Mouse (Mus musculus): ENCODE measurements around the gene Gal. TPM values are rescaled to one million over a fixed set of nuclear protein-coding genes. Genes with fewer than 3 reads are reported as not detected.

The Gal gene
- polyA plus RNA-seq, 1 experiment: 12.3 TPM

DNA sequence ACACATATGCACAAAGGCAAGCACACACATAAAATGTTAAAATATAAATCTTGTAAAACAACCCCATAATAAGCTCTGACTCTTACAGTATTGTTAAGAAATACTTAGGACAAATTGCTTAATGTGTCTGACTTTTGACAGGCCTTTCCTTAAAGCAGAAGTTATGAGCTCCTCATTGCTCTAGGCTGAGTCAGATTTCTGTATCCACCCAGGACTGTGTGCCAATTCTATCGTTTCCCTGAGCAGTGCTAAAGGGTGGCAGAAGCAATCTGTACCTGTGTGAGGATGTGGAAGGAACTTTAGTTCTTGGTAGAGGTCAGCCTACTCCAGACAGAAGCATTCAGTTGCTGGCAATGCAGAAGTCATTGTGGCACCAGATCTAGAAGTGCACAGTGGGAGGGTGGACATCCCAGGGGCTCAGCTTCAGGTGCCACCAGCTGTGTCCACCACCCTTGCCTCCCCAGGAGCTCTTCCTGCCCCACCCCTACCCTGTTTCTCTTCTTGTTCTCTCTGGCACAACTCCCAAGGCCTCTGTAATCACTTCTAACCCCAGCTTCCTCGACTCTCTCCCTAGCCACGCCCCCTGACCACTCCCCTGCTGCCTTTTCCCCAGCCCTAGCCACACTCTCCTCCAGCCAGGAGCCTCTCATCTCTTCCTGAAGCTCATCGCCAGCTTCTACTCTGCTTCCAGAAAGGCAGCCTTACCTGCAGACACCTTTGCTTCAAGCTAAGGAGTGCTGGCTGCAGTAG is 37.2 kb downstream of the Gal start:
- peak overlapping the region; percentile 40; the same call in 1 of the 2 replicates for H3K27ac ChIP-seq (ENCODE audit: insufficient read depth, low read depth, low read length)

DNA sequence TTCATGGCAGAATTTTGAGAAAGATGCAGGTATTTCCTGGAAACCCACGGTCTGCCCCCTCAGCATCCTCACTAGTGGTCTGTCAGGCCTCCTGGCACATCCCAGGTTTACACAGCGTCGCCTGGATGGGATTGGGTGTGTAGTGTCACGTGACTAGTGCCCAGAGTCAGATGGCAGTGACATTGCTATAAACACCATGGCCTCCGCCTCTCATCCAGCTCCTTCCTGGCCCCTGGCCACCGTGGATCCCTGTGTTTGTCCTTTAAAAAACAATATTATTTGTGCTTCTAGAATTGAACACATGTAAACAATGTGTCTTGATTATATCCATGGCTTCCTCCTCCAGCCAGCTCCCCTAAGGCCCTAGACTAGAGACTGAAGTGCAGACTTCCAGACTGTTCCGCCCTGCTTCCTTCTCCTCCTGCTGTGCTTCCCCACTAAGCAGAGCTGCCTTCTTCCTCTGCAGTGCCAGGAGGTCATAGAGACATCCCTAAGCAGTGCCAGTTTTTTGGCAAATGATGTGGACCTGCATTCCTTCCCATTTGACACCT is 38.3 kb downstream of the Gal start:
- Histone ChIP-seq H3K27me3 (ENCODE audit: control insufficient read depth, insufficient read depth, low read length) (no peaks in the 10 kb centered on the region), H3K36me3 (ENCODE audit: control insufficient read depth, insufficient read depth, low read length) (peaks cover 79% of the 10 kb centered on the region), H3K27ac (ENCODE audit: insufficient read depth, low read depth, low read length) (no peak overlapping the region), H3K4me1 (ENCODE audit: control insufficient read depth, insufficient read depth, insufficient read length, low read length) (peaks cover 10% of the 10 kb centered on the region; the same call in 1 of the 2 replicates), H3K4me3 (ENCODE audit: low read depth, low read length) (no peak overlapping the region)
- TF ChIP-seq CTCF (IDR thresholded peaks at IDR 0.05; ENCODE audit: extremely low read depth, insufficient read length, insufficient replicate concordance, low read depth, low read length) (no peak), POLR2A (IDR thresholded peaks at IDR 0.05; ENCODE audit: low read depth, low read length) (no peak)
- WGBS: 74% methylated on average over 7 of the region's 7 CpGs

More for the DNA sequence above, 37.2 kb downstream of the Gal start:
- Histone ChIP-seq H3K4me3 (ENCODE audit: low read depth, low read length) (no peak overlapping the region), H3K4me1 (ENCODE audit: control insufficient read depth, insufficient read depth, insufficient read length, low read length) (peaks cover 10% of the 10 kb centered on the region; the same call in 1 of the 2 replicates), H3K27me3 (ENCODE audit: control insufficient read depth, insufficient read depth, low read length) (no peaks in the 10 kb centered on the region), H3K36me3 (ENCODE audit: control insufficient read depth, insufficient read depth, low read length) (peaks cover 77% of the 10 kb centered on the region)
- no peak for TF ChIP-seq CTCF (IDR thresholded peaks at IDR 0.05; ENCODE audit: extremely low read depth, insufficient read length, insufficient replicate concordance, low read depth, low read length)
- TF ChIP-seq POLR2A (IDR thresholded peaks at IDR 0.05; ENCODE audit: low read depth, low read length): no peak
- 16% methylated on average over 4 of the region's 4 CpGs for WGBS

DNA sequence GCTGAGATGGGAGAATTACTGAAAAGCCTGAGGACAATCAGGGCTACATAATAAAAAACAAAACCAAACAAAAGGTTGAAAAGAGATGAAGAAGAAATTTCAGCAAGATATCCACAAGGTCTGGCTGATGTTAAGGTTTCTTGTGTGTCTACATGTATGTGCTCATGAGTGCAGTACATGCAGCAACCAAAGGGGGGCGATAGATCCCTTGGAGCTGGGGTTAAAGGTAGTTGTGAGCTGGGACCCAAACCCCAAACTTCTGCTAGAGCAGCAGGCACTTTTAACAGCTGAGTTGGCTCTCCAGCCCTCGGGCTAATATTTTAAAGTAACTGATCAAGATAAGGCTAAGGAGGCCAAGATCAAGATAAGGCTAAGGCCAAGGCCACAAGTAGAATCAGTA is 40.3 kb downstream of the Gal start:
- Histone ChIP-seq H3K36me3 (ENCODE audit: control insufficient read depth, insufficient read depth, low read length) (peaks cover 78% of the 10 kb centered on the region), H3K4me1 (ENCODE audit: control insufficient read depth, insufficient read depth, insufficient read length, low read length) (peaks cover 10% of the 10 kb centered on the region; the same call in 1 of the 2 replicates), H3K27ac (ENCODE audit: insufficient read depth, low read depth, low read length) (no peak overlapping the region), H3K27me3 (ENCODE audit: control insufficient read depth, insufficient read depth, low read length) (no peaks in the 10 kb centered on the region), H3K4me3 (ENCODE audit: low read depth, low read length) (no peak overlapping the region)
- TF ChIP-seq POLR2A (IDR thresholded peaks at IDR 0.05; ENCODE audit: low read depth, low read length) (no peak), CTCF (IDR thresholded peaks at IDR 0.05; ENCODE audit: extremely low read depth, insufficient read length, insufficient replicate concordance, low read depth, low read length) (peak; percentile 30; the same call in 1 of the 2 replicates)
- WGBS: 50% methylated on average over 2 of the region's 2 CpGs

DNA sequence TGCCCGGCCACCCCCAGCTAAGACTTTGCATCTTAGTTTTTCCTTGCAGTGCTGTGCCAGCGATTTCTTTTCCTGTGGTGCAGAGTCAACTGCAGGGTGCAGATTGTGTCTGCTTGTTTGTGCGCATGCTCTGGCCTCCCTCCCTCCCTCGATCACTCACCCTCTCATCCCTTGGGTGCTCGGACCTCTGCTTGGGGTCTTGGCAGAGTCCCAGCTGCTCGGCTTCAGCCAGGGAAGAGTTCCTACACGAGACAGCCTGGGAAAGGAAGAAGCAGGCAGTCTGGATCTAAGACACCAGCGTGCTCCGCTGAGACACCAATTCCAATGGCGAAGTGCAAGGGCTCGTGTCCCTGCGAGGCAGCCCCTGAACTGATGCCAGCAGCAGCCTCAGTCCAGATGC is 41.0 kb downstream of the Gal start:
- TF ChIP-seq CTCF (IDR thresholded peaks at IDR 0.05; ENCODE audit: extremely low read depth, insufficient read length, insufficient replicate concordance, low read depth, low read length): no peak
- no peak for TF ChIP-seq POLR2A (IDR thresholded peaks at IDR 0.05; ENCODE audit: low read depth, low read length)
- H3K36me3 ChIP-seq (ENCODE audit: control insufficient read depth, insufficient read depth, low read length): peaks cover 80% of the 10 kb centered on the region
- no peak overlapping the region for H3K27ac ChIP-seq (ENCODE audit: insufficient read depth, low read depth, low read length)
- H3K4me1 ChIP-seq (ENCODE audit: control insufficient read depth, insufficient read depth, insufficient read length, low read length): peaks cover 10% of the 10 kb centered on the region; the same call in 1 of the 2 replicates
- no peaks in the 10 kb centered on the region for H3K27me3 ChIP-seq (ENCODE audit: control insufficient read depth, insufficient read depth, low read length)
- H3K4me3 ChIP-seq (ENCODE audit: low read depth, low read length): no peak overlapping the region
- 87% methylated on average over 12 of the region's 12 CpGs for WGBS

DNA sequence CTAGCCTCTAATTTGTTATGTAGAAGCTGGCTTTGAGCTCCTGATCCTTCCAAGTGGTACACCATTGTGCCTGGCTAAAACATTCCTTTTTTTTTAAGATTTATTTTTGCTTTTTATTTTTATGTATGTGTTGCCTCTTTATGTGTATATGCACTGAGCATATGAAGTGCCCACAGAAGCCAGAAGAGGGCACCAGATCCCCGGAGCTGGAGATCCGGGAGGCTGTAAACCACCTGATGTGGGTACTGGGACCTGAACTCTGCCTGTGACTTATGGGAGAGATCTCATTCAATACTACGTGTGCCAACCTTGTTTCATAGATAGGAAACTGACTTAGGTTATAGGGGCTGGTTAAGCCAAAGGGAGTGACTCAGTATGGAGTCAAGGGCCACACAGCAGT is 46.1 kb downstream of the Gal start:
- H3K36me3 ChIP-seq (ENCODE audit: control insufficient read depth, insufficient read depth, low read length): peaks cover 80% of the 10 kb centered on the region
- no peak overlapping the region for H3K27ac ChIP-seq (ENCODE audit: insufficient read depth, low read depth, low read length)
- 95% methylated on average over 3 of the region's 3 CpGs for WGBS
- TF ChIP-seq POLR2A (IDR thresholded peaks at IDR 0.05; ENCODE audit: low read depth, low read length) (no peak), CTCF (IDR thresholded peaks at IDR 0.05; ENCODE audit: extremely low read depth, insufficient read length, insufficient replicate concordance, low read depth, low read length) (peak; percentile 15; the same call in 1 of the 2 replicates)
- no peak overlapping the region for H3K4me3 ChIP-seq (ENCODE audit: low read depth, low read length)
- no peaks in the 10 kb centered on the region for H3K27me3 ChIP-seq (ENCODE audit: control insufficient read depth, insufficient read depth, low read length)
- H3K4me1 ChIP-seq (ENCODE audit: control insufficient read depth, insufficient read depth, insufficient read length, low read length): no peaks in the 10 kb centered on the region; the same call in 1 of the 2 replicates

DNA sequence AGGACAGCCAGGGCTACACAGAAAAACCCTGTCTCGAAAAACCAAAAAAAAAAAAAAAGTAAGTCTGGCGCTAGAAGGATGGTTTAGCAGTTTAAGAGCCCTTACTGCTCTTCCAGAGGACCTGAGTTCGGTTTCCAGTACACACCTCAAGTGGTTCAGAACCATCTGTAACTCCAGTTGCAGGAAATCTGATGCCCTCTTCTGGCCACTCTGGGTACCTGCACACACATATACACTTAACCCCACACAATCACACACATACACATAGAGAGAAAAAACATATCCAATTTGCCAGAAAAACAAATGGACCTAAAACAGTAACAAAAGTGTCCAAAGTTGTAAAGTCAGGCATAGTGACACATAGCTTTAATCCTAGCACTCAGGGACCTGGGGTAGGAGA is 49.3 kb downstream of the Gal start:
- Histone ChIP-seq H3K36me3 (ENCODE audit: control insufficient read depth, insufficient read depth, low read length) (peaks cover 84% of the 10 kb centered on the region), H3K27ac (ENCODE audit: insufficient read depth, low read depth, low read length) (no peak overlapping the region), H3K4me1 (ENCODE audit: control insufficient read depth, insufficient read depth, insufficient read length, low read length) (no peaks in the 10 kb centered on the region; the same call in 1 of the 2 replicates), H3K27me3 (ENCODE audit: control insufficient read depth, insufficient read depth, low read length) (no peaks in the 10 kb centered on the region), H3K4me3 (ENCODE audit: low read depth, low read length) (no peak overlapping the region)
- TF ChIP-seq CTCF (IDR thresholded peaks at IDR 0.05; ENCODE audit: extremely low read depth, insufficient read length, insufficient replicate concordance, low read depth, low read length) (no peak), POLR2A (IDR thresholded peaks at IDR 0.05; ENCODE audit: low read depth, low read length) (no peak)
- 88% methylated on average over 3 of the region's 3 CpGs for WGBS

DNA sequence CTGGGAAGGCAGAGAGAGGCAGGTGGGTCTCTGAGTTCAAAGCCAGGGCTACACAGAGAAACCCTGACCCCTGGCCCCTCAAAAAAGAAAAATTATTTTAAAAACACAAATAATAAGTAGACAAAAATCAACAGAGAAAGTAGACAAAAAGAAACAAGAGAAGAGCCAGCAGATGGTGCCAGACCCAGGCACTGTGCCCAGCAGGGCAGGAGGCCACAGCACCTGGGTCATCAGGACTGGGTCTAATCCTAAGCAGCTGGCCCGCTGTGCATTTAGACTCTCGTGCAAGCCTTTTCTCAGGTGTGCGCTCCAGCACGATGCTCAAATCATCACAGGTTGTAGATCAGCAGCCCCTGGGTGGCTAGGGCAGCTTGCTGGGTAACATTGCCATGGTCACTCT is 50.8 kb downstream of the Gal start:
- 94% methylated on average over 4 of the region's 4 CpGs for WGBS
- no peak for TF ChIP-seq POLR2A (IDR thresholded peaks at IDR 0.05; ENCODE audit: low read depth, low read length)
- no peak for TF ChIP-seq CTCF (IDR thresholded peaks at IDR 0.05; ENCODE audit: extremely low read depth, insufficient read length, insufficient replicate concordance, low read depth, low read length)
- Histone ChIP-seq H3K27ac (ENCODE audit: insufficient read depth, low read depth, low read length) (no peak overlapping the region), H3K36me3 (ENCODE audit: control insufficient read depth, insufficient read depth, low read length) (peaks cover 72% of the 10 kb centered on the region), H3K4me3 (ENCODE audit: low read depth, low read length) (no peak overlapping the region), H3K27me3 (ENCODE audit: control insufficient read depth, insufficient read depth, low read length) (no peaks in the 10 kb centered on the region), H3K4me1 (ENCODE audit: control insufficient read depth, insufficient read depth, insufficient read length, low read length) (no peaks in the 10 kb centered on the region; the same call in 1 of the 2 replicates)

Other genes with a start within 250 kb of the Gal start
- gene Mrpl21, start 131.6 kb downstream of the Gal start, polyA plus RNA-seq (2012; rRNA removed): 29.0 and 34.3 TPM in 2 replicates
- gene Ighmbp2, start 131.5 kb downstream of the Gal start, polyA plus RNA-seq (2012; rRNA removed): 2.3 and 5.1 TPM in 2 replicates
- 40.5 and 92.1 TPM in 2 replicates for gene Cpt1a, start 92.2 kb downstream of the Gal start, polyA plus RNA-seq (2012; rRNA removed)
- gene Tesmin, start 25.7 kb downstream of the Gal start, polyA plus RNA-seq (2012; rRNA removed): 0.10 and 0.42 TPM in 2 replicates
- gene Ppp6r3, start 161.2 kb upstream of the Gal start, polyA plus RNA-seq (2012; rRNA removed): 25.5 and 67.9 TPM in 2 replicates